8 mouse cellular contexts compared by ENCODE assay signal in the genomic region with DNA sequence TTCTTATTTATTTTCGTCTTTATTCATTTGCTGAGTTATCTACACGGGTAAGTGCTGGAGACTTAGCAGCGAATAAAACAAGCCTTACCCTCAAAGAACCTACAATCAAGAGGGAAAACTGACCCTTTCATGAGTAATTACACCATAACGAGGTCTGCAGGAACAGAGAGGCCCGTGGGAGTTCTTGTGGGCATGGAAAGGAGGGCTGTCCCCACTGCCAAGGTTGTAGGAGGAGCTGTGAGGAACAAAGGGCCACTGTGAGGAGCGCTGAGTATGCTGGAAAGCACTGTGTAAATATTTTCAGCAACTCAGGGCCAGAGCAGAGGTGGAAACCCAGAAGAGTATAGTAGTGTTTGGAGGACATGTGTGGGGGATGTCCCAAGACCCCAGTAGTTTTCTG.
DNase-seq lines count a peak whose midpoint lies in the region; ATAC-seq and TF ChIP-seq lines count a peak whose summit lies in the region.

No protein-coding gene starts in this region.

- no peak overlapping the region for H3K4me2 ChIP-seq in midbrain, embryonic 16.5 days (ENCODE audit: low read length)
- no peak overlapping the region for H3K4me2 ChIP-seq in liver, embryonic 11.5 days

- 24% methylated on average over 6 of the region's 6 CpGs for WGBS in midbrain, embryonic 16.5 days
- WGBS in thymus, adult 2 months: 71% methylated on average over 6 of the region's 6 CpGs
- WGBS in liver, embryonic 11.5 days: 28% methylated on average over 6 of the region's 6 CpGs

- H3K36me3 ChIP-seq in midbrain, embryonic 16.5 days (ENCODE audit: control insufficient read depth, insufficient read depth, low read length): no peaks in the 10 kb centered on the region
- no peaks in the 10 kb centered on the region for H3K36me3 ChIP-seq in thymus, adult 2 months (ENCODE audit: control insufficient read depth, insufficient read depth, low read length)
- H3K36me3 ChIP-seq in liver, embryonic 11.5 days (ENCODE audit: control insufficient read depth, insufficient read depth, low read length): no peaks in the 10 kb centered on the region

- H3K4me1 ChIP-seq in midbrain, embryonic 16.5 days (ENCODE audit: control insufficient read depth, insufficient read depth, low read length): peaks cover 8% of the 10 kb centered on the region
- H3K4me1 ChIP-seq in thymus, adult 2 months (replicated peaks; ENCODE audit: control insufficient read depth, insufficient read depth, low read length): no peaks in the 10 kb centered on the region
- H3K4me1 ChIP-seq in liver, embryonic 11.5 days (replicated peaks; ENCODE audit: control insufficient read depth, insufficient read depth, low read length): no peaks in the 10 kb centered on the region

- no peak overlapping the region for H3K9ac ChIP-seq in midbrain, embryonic 16.5 days (ENCODE audit: low read depth, low read length)
- H3K9ac ChIP-seq in liver, embryonic 11.5 days (ENCODE audit: low read depth, low read length): no peak overlapping the region

- peak; percentile 69 for ATAC-seq in midbrain, embryonic 16.5 days
- ATAC-seq in liver, embryonic 11.5 days (replicated peaks; ENCODE audit: low FRiP score): no peak
- ATAC-seq in cerebellum, adult (ENCODE audit: insufficient number of reproducible peaks, low FRiP score, low TSS enrichment): no peak

- DNase-seq in layer of hippocampus, adult 2 months (ENCODE audit: low spot score in 2 of 2): peak; percentile 33 to 71
- DNase-seq in layer of hippocampus, postnatal 25 days (ENCODE audit: extremely low spot score in 1 of 2, low spot score in 1 of 2): no peak
- peak; percentile 40 for DNase-seq in fat pad, adult 2 months (ENCODE audit: extremely low read depth, low read depth, low spot score)
- DNase-seq in layer of hippocampus, adult 9-11 months: peak; percentile 47
- no peak for DNase-seq in thymus, adult 2 months
- no peak for DNase-seq in liver, embryonic 11.5 days (ENCODE audit: low spot score)

- no peak overlapping the region for H3K4me3 ChIP-seq in layer of hippocampus, adult 2 months
- H3K4me3 ChIP-seq in midbrain, embryonic 16.5 days (ENCODE audit: low read depth, low read length): no peak overlapping the region
- no peak overlapping the region for H3K4me3 ChIP-seq in thymus, adult 2 months (ENCODE audit: control insufficient read depth, insufficient read depth, low read length)
- no peak overlapping the region for H3K4me3 ChIP-seq in liver, embryonic 11.5 days (ENCODE audit: low read depth, low read length)

- no peak for TF ChIP-seq CTCF in layer of hippocampus, adult 2 months (conservative IDR thresholded peaks at IDR 0.05)
- no peak for TF ChIP-seq CTCF in thymus, adult 2 months (IDR thresholded peaks at IDR 0.05; ENCODE audit: borderline replicate concordance, control insufficient read depth, extremely low read depth, insufficient read depth, low read length, poor library complexity)

- H3K9me3 ChIP-seq in midbrain, embryonic 16.5 days (replicated peaks; ENCODE audit: control insufficient read depth, low read length, poor library complexity, severe bottlenecking): no peaks in the 10 kb centered on the region
- H3K9me3 ChIP-seq in liver, embryonic 11.5 days (ENCODE audit: control insufficient read depth, low read length): no peaks in the 10 kb centered on the region

- TF ChIP-seq POLR2A in thymus, adult 2 months (IDR thresholded peaks at IDR 0.05; ENCODE audit: control insufficient read depth, extremely low read depth, insufficient read depth, low read length, poor library complexity): no peak

- peak overlapping the region; percentile 68 for H3K27ac ChIP-seq in layer of hippocampus, adult 2 months
- peak overlapping the region; percentile 50; the same call in 1 of the 2 replicates for H3K27ac ChIP-seq in midbrain, embryonic 16.5 days (ENCODE audit: low read length)
- no peak overlapping the region for H3K27ac ChIP-seq in thymus, adult 2 months (ENCODE audit: control insufficient read depth, insufficient read depth, low read length)
- no peak overlapping the region for H3K27ac ChIP-seq in liver, embryonic 11.5 days (ENCODE audit: low read depth, low read length)

- H3K27me3 ChIP-seq in midbrain, embryonic 16.5 days (ENCODE audit: control insufficient read depth, insufficient read depth, low read depth, low read length): no peaks in the 10 kb centered on the region
- no peaks in the 10 kb centered on the region for H3K27me3 ChIP-seq in thymus, adult 2 months (ENCODE audit: control insufficient read depth, insufficient read depth, low read length)
- no peaks in the 10 kb centered on the region for H3K27me3 ChIP-seq in liver, embryonic 11.5 days (replicated peaks; ENCODE audit: control insufficient read depth, insufficient read depth, low read length)

Comparison
In these comparisons a context has a peak if more than half of its experiments do, and no peak if none do; other contexts are left out.
1. DNase-seq: peak in layer of hippocampus, adult 2 months (2 of 2), fat pad, adult 2 months (single experiment) and layer of hippocampus, adult 9-11 months (single experiment); none in layer of hippocampus, postnatal 25 days (0 of 2), thymus, adult 2 months (single experiment) and liver, embryonic 11.5 days (single experiment).
2. H3K27ac ChIP-seq: peak in layer of hippocampus, adult 2 months (single experiment) and midbrain, embryonic 16.5 days (single experiment); none in thymus, adult 2 months (single experiment) and liver, embryonic 11.5 days (single experiment).